Mouse (Mus musculus) lung, postnatal 10 days (tissue): ENCODE results near the gene Nipsnap1.

ENCODE experiments used
- DNase-seq: peaks from one replicate; pipeline ENCODE4 v3.0.0; 2021

The Nipsnap1 gene

DNA sequence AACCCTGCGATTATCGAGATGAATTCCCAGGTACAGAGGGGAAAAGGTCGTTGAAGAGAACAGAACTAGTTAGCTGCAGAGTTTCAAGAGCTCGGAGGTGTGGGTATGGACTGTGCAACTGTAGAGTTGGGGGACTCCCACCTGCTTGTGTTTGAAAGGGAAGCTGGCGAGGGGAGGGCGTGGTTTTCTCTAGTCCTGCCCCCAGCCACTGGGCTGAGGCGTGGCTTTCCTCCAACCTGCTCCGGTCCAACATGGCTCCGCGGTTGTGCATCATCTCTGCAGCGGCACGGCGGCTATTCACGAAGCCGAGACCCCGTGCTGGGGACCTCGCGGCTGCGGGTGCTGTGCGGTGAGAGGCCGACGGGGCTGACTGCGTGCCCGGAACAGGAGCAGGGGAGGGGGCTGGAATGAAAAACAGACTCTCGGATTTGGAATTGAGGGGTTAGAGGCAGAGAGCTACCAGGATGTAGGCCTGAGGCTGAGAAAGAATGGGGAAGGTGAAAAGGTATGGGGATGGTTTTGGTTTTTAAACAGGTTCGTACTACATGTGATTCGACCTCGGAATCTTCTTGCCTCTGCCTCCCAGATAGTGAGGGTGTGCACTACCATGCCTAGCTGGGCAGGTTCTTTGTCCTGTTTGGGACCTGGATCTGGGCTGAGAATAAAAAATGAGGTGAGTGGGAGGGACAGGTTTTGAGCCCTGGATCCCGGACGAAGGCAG is at the start of gene Nipsnap1:
Gene Nipsnap1 (plus strand): TSS at position 197 of the 721 bp plus-strand sequence.
- DNase-seq, result peak; percentile 83

DNA sequence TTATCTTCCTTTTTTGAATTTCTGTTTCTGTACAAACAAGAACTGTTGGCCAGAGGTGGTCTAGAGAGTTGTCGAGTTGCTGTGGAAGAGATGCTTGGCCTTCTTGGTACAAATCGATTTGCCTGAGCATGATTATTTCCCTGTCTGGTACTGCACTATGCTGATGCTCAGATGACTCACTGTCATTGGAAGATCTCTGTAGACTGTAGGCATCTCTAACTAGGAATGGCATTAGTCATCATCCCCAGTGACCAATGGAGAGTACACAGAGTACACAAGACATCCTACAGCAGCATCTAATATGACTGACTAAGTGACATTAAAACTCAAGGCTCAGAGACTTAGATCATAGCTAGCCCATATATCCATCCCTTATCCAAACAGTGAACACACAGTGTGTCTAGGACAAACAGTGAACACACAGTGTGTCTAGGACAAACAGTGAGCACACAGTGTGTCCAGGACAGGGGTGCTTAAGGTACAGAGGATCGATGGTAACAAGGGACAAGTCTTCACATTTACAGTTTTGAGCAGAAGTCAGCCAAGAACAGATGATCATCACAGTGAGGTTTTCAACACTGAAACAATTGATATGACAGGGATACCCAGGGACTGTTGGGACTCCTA is 47.5 kb upstream of the Nipsnap1 start:
- DNase-seq, result no peak

- DNase-seq, result no peak
These were observed 46.4 kb upstream of the Nipsnap1 start for GRCm38 (mm10) chr11:4827340-4827739.

DNA sequence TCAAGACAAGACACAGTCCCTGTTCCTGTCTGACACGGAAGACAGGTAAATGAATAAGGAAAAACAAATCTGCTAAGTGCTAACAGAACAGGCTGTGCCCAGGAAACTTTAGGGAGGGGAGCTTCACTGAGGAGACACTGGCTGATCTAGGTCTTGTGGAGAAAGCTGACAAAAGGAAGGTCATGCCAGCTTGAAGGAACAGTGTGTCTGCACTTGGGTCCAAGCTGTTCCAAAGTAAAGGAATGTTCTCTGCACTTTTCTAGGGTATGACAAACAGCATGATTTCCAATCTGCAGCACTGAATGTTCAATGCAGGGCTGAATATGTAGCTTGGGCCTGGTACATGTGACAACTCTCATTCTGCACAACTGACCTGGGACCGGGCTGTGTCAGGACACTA is 45.8 kb upstream of the Nipsnap1 start:
- DNase-seq, result no peak

DNA sequence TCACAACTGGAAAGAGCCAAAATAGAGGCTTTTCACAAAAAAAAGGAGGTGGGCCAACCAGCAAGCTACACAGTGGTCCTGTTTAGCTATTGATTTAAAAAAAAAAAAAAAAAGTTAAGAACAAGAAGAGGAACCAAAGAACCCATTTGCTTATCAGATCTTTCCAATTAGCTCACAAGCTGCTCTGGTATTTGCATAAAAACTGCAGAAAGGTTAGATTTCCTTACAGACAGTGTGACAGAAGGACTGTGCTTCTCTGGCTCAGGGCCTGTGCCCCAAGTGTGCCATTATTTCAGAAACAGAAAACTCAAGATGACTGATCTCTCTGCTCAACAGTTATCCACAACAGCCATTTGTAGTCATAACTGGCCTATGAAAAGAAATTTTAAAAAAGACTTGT is 42.7 kb upstream of the Nipsnap1 start:
- DNase-seq, result no peak

- DNase-seq, result no peak
These were observed 40.3 kb upstream of the Nipsnap1 start for GRCm38 (mm10) chr11:4833295-4833939.

DNA sequence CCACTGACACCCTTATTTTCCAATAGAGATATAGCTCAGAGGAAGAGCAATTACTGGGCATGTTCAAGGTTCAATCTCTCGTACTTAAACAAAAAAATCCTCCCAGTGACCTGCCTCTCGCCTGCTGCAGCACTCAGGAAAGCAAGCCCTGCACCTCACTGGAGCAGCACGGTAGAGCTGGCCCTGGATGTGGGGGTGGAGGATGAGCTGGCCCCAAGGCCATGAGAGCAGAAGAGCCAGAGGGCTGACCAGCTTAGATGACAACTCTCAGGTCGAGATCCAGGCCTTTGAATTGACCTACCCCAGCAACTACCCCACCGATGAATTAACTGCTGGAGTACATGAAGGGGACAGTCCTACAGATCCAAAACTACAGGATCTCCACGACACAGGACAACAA is 38.3 kb upstream of the Nipsnap1 start:
- DNase-seq, result no peak

- peak; percentile 71 for DNase-seq
These were observed 37.0 kb upstream of the Nipsnap1 start for GRCm38 (mm10) chr11:4836755-4837154.

DNA sequence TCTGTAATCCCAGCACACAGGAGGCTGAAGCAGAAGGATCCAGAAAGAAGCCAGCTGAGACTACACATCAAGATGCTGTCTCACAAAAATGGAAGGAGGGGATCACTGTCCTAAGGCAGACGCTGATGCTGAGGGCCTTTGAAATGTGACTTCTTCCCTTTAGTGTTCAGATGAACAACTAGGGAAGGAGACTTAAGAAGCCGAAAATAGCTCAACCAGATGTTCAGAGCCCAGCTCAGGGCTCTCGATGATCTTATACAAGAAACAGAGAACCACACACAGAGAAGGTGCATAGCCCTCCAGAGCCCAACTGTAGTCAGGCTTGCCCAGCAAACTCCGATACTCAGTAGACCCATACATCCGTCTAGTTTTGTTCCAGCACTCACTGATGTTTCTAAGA is 36.4 kb upstream of the Nipsnap1 start:
- no peak for DNase-seq

GRCm38 (mm10) chr11:4838235-4838634 is 35.5 kb upstream of the Nipsnap1 start:
- no peak for DNase-seq

DNA sequence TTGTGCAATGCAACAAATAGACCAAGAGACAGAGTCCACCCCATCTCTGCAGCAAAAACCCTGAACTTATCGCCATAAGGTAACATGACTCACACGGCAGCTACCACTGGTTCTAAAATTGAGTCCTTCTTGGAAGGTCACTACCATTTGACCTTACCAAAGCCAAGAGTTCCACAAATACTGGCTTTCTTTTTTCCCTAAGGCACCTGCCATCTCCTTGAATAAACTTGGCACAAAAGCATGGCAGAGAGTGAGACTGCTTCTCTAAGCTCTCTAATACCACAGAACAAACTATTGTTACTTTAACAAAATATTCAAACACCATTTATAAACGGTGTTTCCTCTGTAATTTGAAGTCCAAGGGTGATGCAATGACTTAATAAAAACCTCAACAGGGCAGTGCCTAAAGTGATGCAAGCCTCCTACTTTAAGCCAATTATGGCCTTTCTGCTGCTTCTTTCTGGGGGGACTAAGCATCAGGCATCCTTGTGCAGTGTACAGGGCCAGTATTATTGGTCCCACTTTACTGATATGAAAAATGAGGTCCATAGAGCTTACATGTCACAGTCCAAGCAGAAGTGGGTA is 32.7 kb upstream of the Nipsnap1 start:
- no peak for DNase-seq

GRCm38 (mm10) chr11:4848483-4849248 is 25.1 kb upstream of the Nipsnap1 start:
- DNase-seq, result peak; percentile 44

DNA sequence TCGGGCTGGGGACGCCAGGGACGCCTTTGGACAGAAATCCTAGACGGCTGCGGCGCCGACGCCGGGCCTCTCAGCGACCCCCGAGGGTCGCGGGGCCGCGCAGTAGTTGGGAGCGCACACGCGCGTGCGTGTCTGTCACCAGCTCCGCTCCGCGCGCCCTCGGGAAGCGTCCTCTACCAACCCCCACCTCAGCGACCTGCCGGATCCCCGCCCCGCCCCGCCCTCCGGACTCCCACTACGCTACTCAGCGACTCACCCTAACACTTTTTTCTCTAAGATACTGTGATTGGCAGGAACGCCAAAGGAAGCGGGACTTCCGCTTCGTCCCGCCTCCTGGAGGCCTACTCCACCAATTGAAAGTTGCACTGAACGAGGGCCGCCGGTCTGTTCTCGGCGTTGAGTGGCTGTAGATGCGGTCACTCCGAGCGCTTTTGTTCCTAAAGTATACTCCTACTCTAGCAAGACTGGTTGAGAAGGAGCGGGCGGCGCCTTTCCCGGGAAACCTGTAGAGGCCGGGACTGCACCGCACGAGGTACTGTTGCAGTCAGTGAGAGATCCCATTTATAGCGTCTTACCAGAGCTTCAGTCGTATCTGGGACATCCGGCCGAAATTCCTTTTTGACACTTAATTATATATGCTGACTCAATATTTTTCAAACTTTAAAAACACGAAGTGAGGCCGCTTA is 24.4 kb upstream of the Nipsnap1 start, which contains the start of gene Nf2:
Gene Nf2 (minus strand): TSS at position 279 of the 686 bp plus-strand sequence.
- peak; percentile 99 for DNase-seq

- no peak for DNase-seq
These were observed 23.3 kb upstream of the Nipsnap1 start for GRCm38 (mm10) chr11:4850404-4850803.

- DNase-seq, result no peak
These were observed 20.7 kb upstream of the Nipsnap1 start for GRCm38 (mm10) chr11:4853021-4853420.

GRCm38 (mm10) chr11:4854181-4854580 is 19.6 kb upstream of the Nipsnap1 start:
- no peak for DNase-seq

- no peak for DNase-seq
These were observed 15.3 kb upstream of the Nipsnap1 start for GRCm38 (mm10) chr11:4858416-4858815.

GRCm38 (mm10) chr11:4860986-4861385 is 12.8 kb upstream of the Nipsnap1 start:
- DNase-seq, result no peak

- no peak for DNase-seq
These were observed 11.7 kb upstream of the Nipsnap1 start for GRCm38 (mm10) chr11:4861816-4862604.

- no peak for DNase-seq
These were observed 11.0 kb upstream of the Nipsnap1 start for GRCm38 (mm10) chr11:4862730-4863129.

- DNase-seq, result peak; percentile 79
These were observed 8.0 kb upstream of the Nipsnap1 start for GRCm38 (mm10) chr11:4865645-4866251.
